Mouse (Mus musculus): ENCODE measurements at regions not wholly inside any gene's neighbourhood (a gene's known extent, or its start where the extent isn't known, plus 50 kb on each side); places are given as distances from the start of the nearest gene placed in this dataset.
A peak's percentile ranks its signal among the peaks of the same experiment; 100 is the strongest.

- no peak for DNase-seq (ENCODE audit: inconsistent ontology term)
Observed at GRCm38 (mm10) chr3:66878336-66878735, 102.9 kb upstream of the Rsrc1 start.

DNA sequence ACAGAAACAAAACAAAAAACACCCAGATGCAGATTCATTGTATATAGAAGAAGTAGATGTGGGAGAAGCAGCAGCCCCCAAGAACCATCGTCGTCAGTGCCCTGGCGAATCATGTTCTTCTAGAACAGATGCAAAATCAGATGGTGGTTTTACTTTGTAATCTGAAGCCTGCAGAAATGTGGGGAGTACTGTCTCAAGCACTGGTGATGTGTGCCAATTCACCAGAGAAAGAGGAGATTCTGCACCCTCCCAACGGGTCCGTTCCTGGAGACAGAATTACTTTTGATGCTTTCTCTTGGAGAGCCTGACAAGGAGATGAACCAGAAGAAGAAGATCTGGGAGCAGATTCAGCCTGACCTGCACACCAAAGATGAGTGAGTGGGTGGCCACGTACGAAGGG, 98.5 kb upstream of the Rsrc1 start:
- no peak for DNase-seq (ENCODE audit: inconsistent ontology term)

GRCm38 (mm10) chr3:66895731-66896130, 85.5 kb upstream of the Rsrc1 start:
- peak; percentile 38 for DNase-seq (ENCODE audit: inconsistent ontology term)
